In the genomic region with DNA sequence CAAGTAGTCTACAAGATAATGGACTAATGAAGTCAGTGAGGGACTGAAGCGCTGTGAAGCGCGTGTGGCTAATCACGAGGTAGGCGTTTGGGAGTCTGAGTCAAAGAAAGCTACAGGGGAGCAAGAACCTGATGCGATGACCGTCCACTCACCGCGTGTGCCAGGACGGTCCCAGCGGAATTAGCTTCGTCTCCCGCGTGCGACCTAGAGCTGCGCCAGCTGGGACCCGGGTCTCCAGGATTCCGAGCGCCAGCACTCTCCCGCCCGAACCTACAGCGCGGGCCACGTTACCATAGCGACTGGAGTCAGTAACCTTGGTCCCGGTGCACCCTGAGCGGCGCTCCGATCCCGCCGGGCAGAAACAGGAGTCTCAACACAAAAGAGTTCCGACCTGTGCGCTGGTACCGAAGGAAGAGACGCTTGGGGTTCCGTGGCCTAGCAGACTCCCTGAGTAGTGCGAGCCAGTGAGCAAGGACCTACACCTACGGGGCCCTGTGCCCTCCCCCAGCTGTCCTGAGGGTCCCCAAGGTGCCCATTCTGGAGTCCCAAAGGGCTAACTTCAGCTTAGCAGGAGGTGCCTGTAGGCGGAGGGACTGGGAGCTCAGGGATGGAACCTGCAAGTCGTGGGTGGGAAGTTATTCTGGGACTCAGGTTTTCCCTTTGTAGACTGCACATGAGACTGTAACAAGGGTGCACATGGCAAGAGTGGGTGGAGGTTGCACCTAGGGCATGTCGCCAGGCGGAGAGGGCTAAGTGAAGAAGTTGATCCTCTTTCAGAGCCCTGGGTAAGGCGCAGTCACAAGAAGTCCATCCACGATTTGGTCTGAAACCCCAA, we compare ENCODE assay signal across 8 mouse cellular contexts. TPM values are rescaled to one million over a fixed set of nuclear protein-coding genes. Genes with fewer than 3 reads are reported as not detected.
DNase-seq lines count a peak whose midpoint lies in the region; ATAC-seq lines count a peak whose summit lies in the region.

A gene (minus strand): TSS at position 309 of the 835 bp plus-strand sequence.

- DNase-seq in CD8-positive naive resting alpha-beta T cell, adult 2 months (ENCODE audit: low read depth in 2 of 2, low spot score in 2 of 2) = peak; percentile 72 to 83
- DNase-seq in c-Kit-negative CD71-positive TER-119-positive erythroid progenitor cells, embryonic 14.5 days (ENCODE audit: low read depth, low spot score) = peak; percentile 84
- DNase-seq in forebrain, embryonic 10.5 days (ENCODE audit: extremely low spot score, low spot score) = peak; percentile 89
- peak; percentile 91 to 92 for DNase-seq in kidney, postnatal 36 days
- DNase-seq in telencephalon, adult 2 months (ENCODE audit: low read depth, low spot score) = peak; percentile 85

- H3K9me3 ChIP-seq in forebrain, embryonic 10.5 days = peaks cover 4% of the 10 kb centered on the region; the same call in 1 of the 2 replicates
- H3K9me3 ChIP-seq in heart, embryonic 15.5 days (replicated peaks) = no peaks in the 10 kb centered on the region
- no peaks in the 10 kb centered on the region for H3K9me3 ChIP-seq in liver, embryonic 15.5 days (replicated peaks)
- H3K9me3 ChIP-seq in neural tube, embryonic 12.5 days = no peaks in the 10 kb centered on the region

- H3K4me3 ChIP-seq in forebrain, embryonic 10.5 days = peak within 1 kb of the TSS; percentile 60
- peak within 1 kb of the TSS; percentile 62 for H3K4me3 ChIP-seq in heart, embryonic 15.5 days
- H3K4me3 ChIP-seq in liver, embryonic 15.5 days (replicated peaks) = peak within 1 kb of the TSS; percentile 82
- peak within 1 kb of the TSS; percentile 48 for H3K4me3 ChIP-seq in neural tube, embryonic 12.5 days

- 9% methylated on average over 44 of the region's 44 CpGs for WGBS in forebrain, embryonic 10.5 days
- WGBS in heart, embryonic 15.5 days = 9% methylated on average over 44 of the region's 44 CpGs
- WGBS in liver, embryonic 15.5 days (ENCODE audit: insufficient replicate concordance) = 10% methylated on average over 44 of the region's 44 CpGs
- WGBS in neural tube, embryonic 12.5 days = 10% methylated on average over 44 of the region's 44 CpGs

- no peaks in the 10 kb centered on the region for H3K27me3 ChIP-seq in forebrain, embryonic 10.5 days (ENCODE audit: poor library complexity, severe bottlenecking)
- H3K27me3 ChIP-seq in heart, embryonic 15.5 days = no peaks in the 10 kb centered on the region
- no peaks in the 10 kb centered on the region for H3K27me3 ChIP-seq in liver, embryonic 15.5 days
- H3K27me3 ChIP-seq in neural tube, embryonic 12.5 days (replicated peaks) = no peaks in the 10 kb centered on the region

- H3K4me1 ChIP-seq in forebrain, embryonic 10.5 days = peaks cover 18% of the 10 kb centered on the region
- peaks cover 6% of the 10 kb centered on the region; the same call in 1 of the 2 replicates for H3K4me1 ChIP-seq in heart, embryonic 15.5 days (replicated peaks)
- peaks cover 47% of the 10 kb centered on the region for H3K4me1 ChIP-seq in liver, embryonic 15.5 days (replicated peaks)
- H3K4me1 ChIP-seq in neural tube, embryonic 12.5 days = no peaks in the 10 kb centered on the region; the same call in 1 of the 2 replicates

- H3K4me2 ChIP-seq in heart, embryonic 15.5 days = peak within 1 kb of the TSS; percentile 80
- peak within 1 kb of the TSS; percentile 85 for H3K4me2 ChIP-seq in liver, embryonic 15.5 days
- H3K4me2 ChIP-seq in neural tube, embryonic 12.5 days (replicated peaks) = peak within 1 kb of the TSS; percentile 80

- ATAC-seq in heart, embryonic 15.5 days (replicated peaks; ENCODE audit: insufficient number of reproducible peaks, insufficient read depth, low FRiP score, low read depth) = peak; percentile 86
- peak; percentile 89 for ATAC-seq in liver, embryonic 15.5 days (ENCODE audit: insufficient read depth)
- ATAC-seq in neural tube, embryonic 12.5 days (ENCODE audit: low FRiP score, low read depth) = peak; percentile 80

- peaks cover 21% of the 10 kb centered on the region for H3K36me3 ChIP-seq in forebrain, embryonic 10.5 days (replicated peaks)
- H3K36me3 ChIP-seq in heart, embryonic 15.5 days = no peaks in the 10 kb centered on the region
- H3K36me3 ChIP-seq in liver, embryonic 15.5 days (replicated peaks) = peaks cover 2% of the 10 kb centered on the region
- no peaks in the 10 kb centered on the region for H3K36me3 ChIP-seq in neural tube, embryonic 12.5 days

- peak within 1 kb of the TSS; percentile 88 for H3K27ac ChIP-seq in forebrain, embryonic 10.5 days
- H3K27ac ChIP-seq in heart, embryonic 15.5 days = 0 out of 2 replicates have a peak within 1 kb of the TSS, but pooled peaks have one; percentile 1
- peak within 1 kb of the TSS; percentile 51 for H3K27ac ChIP-seq in liver, embryonic 15.5 days (replicated peaks)
- H3K27ac ChIP-seq in neural tube, embryonic 12.5 days = no peak within 1 kb of the TSS

- peak within 1 kb of the TSS; percentile 59 for H3K9ac ChIP-seq in heart, embryonic 15.5 days
- peak within 1 kb of the TSS; percentile 71 for H3K9ac ChIP-seq in liver, embryonic 15.5 days
- peak within 1 kb of the TSS; percentile 63 for H3K9ac ChIP-seq in neural tube, embryonic 12.5 days

RNA-seq across cellular contexts. Expression of the gene that starts here (rescaled TPM):
- polyA plus RNA-seq in forebrain, embryonic 10.5 days (2016; fragmentation: Nextera tagmentation; extraction: Ambion mirVana) = 7.9 and 8.6 TPM in 2 replicates
- polyA plus RNA-seq in heart, embryonic 15.5 days (2015; fragmentation: Nextera tagmentation; extraction: Ambion mirVana) = 3.5 and 4.5 TPM in 2 replicates
- polyA plus RNA-seq in liver, embryonic 15.5 days (2015; fragmentation: Nextera tagmentation; extraction: Ambion mirVana) = 1.8 TPM in 2 replicates
- 4.7 and 5.6 TPM in 2 replicates for polyA plus RNA-seq in neural tube, embryonic 12.5 days (2016; fragmentation: Nextera tagmentation; extraction: Ambion mirVana)
